Mouse (Mus musculus) hindbrain, embryonic 15.5 days (tissue): ENCODE data around the gene Slc17a5. TPM values are rescaled to one million over a fixed set of nuclear protein-coding genes. Genes with fewer than 3 reads are reported as not detected.
"Not testable (repeated sequence)": the region's sequence is repeated elsewhere in the genome, so short reads cannot be mapped to it uniquely, and the experiment has no call there.

ENCODE experiments used
- ATAC-seq: fragments of 200-750 bp; cut with Nextera tagmentation; 2 replicates; pipeline ENCODE4 v1.8.0; 2017; ENCODE audit warnings: low read depth, moderate number of reproducible peaks, moderate TSS enrichment; ENCODE audit not compliant: low FRiP score
- H3K27ac ChIP-seq: fragments of 300-500 bp; sonication (generic); replicated peaks from 2 replicates; pipeline ENCODE4 v1.5.1; 2015; ENCODE audit warnings: mild to moderate bottlenecking, inconsistent platforms
- H3K27me3 ChIP-seq: fragments of 300-500 bp; sonication (generic); 2 replicates; pipeline ENCODE4 v1.6.1; 2015; ENCODE audit warnings: control low read depth, inconsistent platforms
- H3K36me3 ChIP-seq: fragments of 300-500 bp; sonication (generic); 2 replicates; pipeline ENCODE4 v1.6.1; 2015; ENCODE audit warnings: control low read depth, inconsistent platforms
- H3K4me1 ChIP-seq: fragments of 300-500 bp; sonication (generic); replicated peaks from 2 replicates; pipeline ENCODE4 v1.6.1; 2015; ENCODE audit warnings: control low read depth, inconsistent platforms
- H3K4me2 ChIP-seq: fragments of 300-500 bp; sonication (generic); 2 replicates; pipeline ENCODE4 v1.6.1; 2015; ENCODE audit warnings: moderate library complexity, mild to moderate bottlenecking, inconsistent platforms
- H3K4me3 ChIP-seq: fragments of 300-500 bp; sonication (generic); 2 replicates; pipeline ENCODE4 v1.5.1; 2015; ENCODE audit warnings: mild to moderate bottlenecking, inconsistent platforms
- H3K9ac ChIP-seq: fragments of 300-500 bp; sonication (generic); 2 replicates; pipeline ENCODE4 v1.6.1; 2015; ENCODE audit warnings: inconsistent platforms
- H3K9me3 ChIP-seq: fragments of 300-500 bp; sonication (generic); 2 replicates; pipeline ENCODE4 v1.6.1; 2016; ENCODE audit warnings: control low read depth, inconsistent platforms
- WGBS: fragments of 180-500 bp; shearing (Covaris S2); methylation state at CpG from one replicate; pipeline ENCODE4 v1.1.7; 2015; 5-methylcytosine and 5-hydroxymethylcytosine counted together
- polyA plus RNA-seq: library from polyadenylated mRNA; unstranded; fragments of >200 nt; fragmentation: Nextera tagmentation; extraction: Ambion mirVana; gene quantifications from 2 replicates; pipeline ENCODE4 v1.2.1, GENCODE M21; 2015

Slc17a5 gene
- polyA plus RNA-seq, 1 experiment from 2014 or later = 15.4 TPM

- Histone ChIP-seq H3K27me3 (no peaks in the 10 kb centered on the region), H3K4me3 (peak overlapping the region; percentile 49), H3K27ac (peak overlapping the region; percentile 87), H3K9me3 (no peaks in the 10 kb centered on the region), H3K36me3 (no peaks in the 10 kb centered on the region), H3K4me1 (peaks cover 13% of the 10 kb centered on the region), H3K4me2 (peak overlapping the region; percentile 90), H3K9ac (peak overlapping the region; percentile 55)
- ATAC-seq = peak; percentile 54
- WGBS = 2% methylated on average over 16 of the region's 16 CpGs
These were observed 60.0 kb downstream of the Slc17a5 start for GRCm38 (mm10) chr9:78527767-78528381.

- H3K9ac ChIP-seq = peak overlapping the region; percentile 55
- peak overlapping the region; percentile 90 for H3K4me2 ChIP-seq
- no peaks in the 10 kb centered on the region for H3K27me3 ChIP-seq
- WGBS = under 1% methylated on average over 24 of the region's 24 CpGs
- peaks cover 13% of the 10 kb centered on the region for H3K4me1 ChIP-seq
- H3K9me3 ChIP-seq = no peaks in the 10 kb centered on the region
- H3K36me3 ChIP-seq = no peaks in the 10 kb centered on the region
- peak overlapping the region; percentile 49 for H3K4me3 ChIP-seq
- H3K27ac ChIP-seq = peak overlapping the region; percentile 87
- ATAC-seq = peak; percentile 79
These were observed 60.5 kb downstream of the Slc17a5 start for GRCm38 (mm10) chr9:78527301-78527761.

- H3K9me3 ChIP-seq = no peaks in the 10 kb centered on the region
These were observed 61.6 kb downstream of the Slc17a5 start for GRCm38 (mm10) chr9:78526206-78526605.

GRCm38 (mm10) chr9:78525451-78526135, 62.2 kb downstream of the Slc17a5 start:
- no peaks in the 10 kb centered on the region for H3K27me3 ChIP-seq
- 90% methylated on average over 17 of the region's 17 CpGs for WGBS
- H3K4me1 ChIP-seq = peaks cover 24% of the 10 kb centered on the region
- H3K36me3 ChIP-seq = no peaks in the 10 kb centered on the region
- no peak overlapping the region for H3K27ac ChIP-seq
- no peak overlapping the region for H3K4me3 ChIP-seq
- ATAC-seq = no peak
- H3K4me2 ChIP-seq = no peak overlapping the region
- no peak overlapping the region for H3K9ac ChIP-seq
- no peaks in the 10 kb centered on the region for H3K9me3 ChIP-seq

More at GRCm38 (mm10) chr9:78526206-78526605, 61.6 kb downstream of the Slc17a5 start:
- Histone ChIP-seq H3K4me1 (peaks cover 18% of the 10 kb centered on the region), H3K4me2 (no peak overlapping the region), H3K9ac (no peak overlapping the region), H3K4me3 (no peak overlapping the region), H3K27me3 (no peaks in the 10 kb centered on the region), H3K27ac (no peak overlapping the region), H3K36me3 (no peaks in the 10 kb centered on the region)
- WGBS = 88% methylated on average over 2 of the region's 2 CpGs
- no peak for ATAC-seq

GRCm38 (mm10) chr9:78521689-78522088, 66.2 kb downstream of the Slc17a5 start:
- Histone ChIP-seq H3K9me3 (no peaks in the 10 kb centered on the region), H3K27me3 (no peaks in the 10 kb centered on the region), H3K4me3 (peak overlapping the region; percentile 50), H3K4me1 (peaks cover 22% of the 10 kb centered on the region), H3K9ac (peak overlapping the region; percentile 55), H3K4me2 (peak overlapping the region; percentile 90), H3K27ac (peak overlapping the region; percentile 79), H3K36me3 (no peaks in the 10 kb centered on the region)
- 43% methylated on average over 14 of the region's 14 CpGs for WGBS
- ATAC-seq = peak; percentile 2; the same call in 1 of the 2 replicates

GRCm38 (mm10) chr9:78520780-78521601, 66.8 kb downstream of the Slc17a5 start:
- peak overlapping the region; percentile 90 for H3K4me2 ChIP-seq
- H3K4me3 ChIP-seq = peak overlapping the region; percentile 50
- H3K27ac ChIP-seq = peak overlapping the region; percentile 79
- peak; percentile 75 for ATAC-seq
- no peaks in the 10 kb centered on the region for H3K9me3 ChIP-seq
- peaks cover 20% of the 10 kb centered on the region for H3K4me1 ChIP-seq
- 2% methylated on average over 40 of the region's 40 CpGs for WGBS
- H3K9ac ChIP-seq = peak overlapping the region; percentile 55
- no peaks in the 10 kb centered on the region for H3K36me3 ChIP-seq
- H3K27me3 ChIP-seq = no peaks in the 10 kb centered on the region

- peak overlapping the region; percentile 79 for H3K27ac ChIP-seq
- peak overlapping the region; percentile 55 for H3K9ac ChIP-seq
- ATAC-seq = peak; percentile 81
- WGBS = 5% methylated on average over 15 of the region's 15 CpGs
- no peaks in the 10 kb centered on the region for H3K36me3 ChIP-seq
- no peaks in the 10 kb centered on the region for H3K27me3 ChIP-seq
- H3K4me1 ChIP-seq = peaks cover 20% of the 10 kb centered on the region
- H3K9me3 ChIP-seq = no peaks in the 10 kb centered on the region
- peak overlapping the region; percentile 90 for H3K4me2 ChIP-seq
- peak overlapping the region; percentile 50 for H3K4me3 ChIP-seq
These were observed 67.6 kb downstream of the Slc17a5 start for GRCm38 (mm10) chr9:78520127-78520779.

- WGBS = 67% methylated on average over 3 of the region's 3 CpGs
These were observed 70.6 kb downstream of the Slc17a5 start for GRCm38 (mm10) chr9:78517237-78517636.

GRCm38 (mm10) chr9:78516125-78516524, 71.7 kb downstream of the Slc17a5 start:
- H3K36me3 ChIP-seq = no peaks in the 10 kb centered on the region

More at GRCm38 (mm10) chr9:78517237-78517636, 70.6 kb downstream of the Slc17a5 start:
- not testable (repeated sequence) for H3K27me3 ChIP-seq, H3K4me3 ChIP-seq, H3K36me3 ChIP-seq, H3K27ac ChIP-seq, H3K4me2 ChIP-seq, ATAC-seq, H3K9ac ChIP-seq, H3K9me3 ChIP-seq
- H3K4me1 ChIP-seq = peaks cover 20% of the 10 kb centered on the region

GRCm38 (mm10) chr9:78514681-78515080, 73.2 kb downstream of the Slc17a5 start:
- 74% methylated on average over 4 of the region's 4 CpGs for WGBS
- Histone ChIP-seq H3K4me3 (no peak overlapping the region), H3K36me3 (no peaks in the 10 kb centered on the region), H3K27me3 (no peaks in the 10 kb centered on the region), H3K4me2 (no peak overlapping the region), H3K9ac (no peak overlapping the region), H3K9me3 (no peaks in the 10 kb centered on the region), H3K4me1 (peaks cover under 1% of the 10 kb centered on the region; the same call in 1 of the 2 replicates), H3K27ac (no peak overlapping the region)
- no peak for ATAC-seq

More at GRCm38 (mm10) chr9:78516125-78516524, 71.7 kb downstream of the Slc17a5 start:
- Histone ChIP-seq H3K4me1 (peaks cover 15% of the 10 kb centered on the region), H3K4me2 (no peak overlapping the region), H3K4me3 (no peak overlapping the region), H3K27me3 (no peaks in the 10 kb centered on the region), H3K9me3 (no peaks in the 10 kb centered on the region), H3K9ac (no peak overlapping the region), H3K27ac (no peak overlapping the region)
- no peak for ATAC-seq
- WGBS = 73% methylated on average over 3 of the region's 3 CpGs

GRCm38 (mm10) chr9:78513776-78514500, 73.9 kb downstream of the Slc17a5 start:
- Histone ChIP-seq H3K4me2 (no peak overlapping the region), H3K27ac (no peak overlapping the region), H3K9me3 (no peaks in the 10 kb centered on the region), H3K9ac (no peak overlapping the region), H3K36me3 (no peaks in the 10 kb centered on the region), H3K4me3 (no peak overlapping the region), H3K4me1 (no peaks in the 10 kb centered on the region), H3K27me3 (no peaks in the 10 kb centered on the region)
- ATAC-seq = no peak
- WGBS = 86% methylated on average over 6 of the region's 6 CpGs
